Mouse (Mus musculus) effector memory CD4-positive, alpha-beta T cell, adult 7 months (primary cell): ENCODE data around the gene Gm40460. TPM values are rescaled to one million over a fixed set of nuclear protein-coding genes. Genes with fewer than 3 reads are reported as not detected.

Source experiments
- polyA plus RNA-seq: library from polyadenylated mRNA; unstranded; fragments of 100-300 nt; shearing (Covaris generic); gene quantifications from one replicate; pipeline ENCODE4 v1.2.1, GENCODE M21; 2017

The Gm40460 gene
- polyA plus RNA-seq = not detected

DNA sequence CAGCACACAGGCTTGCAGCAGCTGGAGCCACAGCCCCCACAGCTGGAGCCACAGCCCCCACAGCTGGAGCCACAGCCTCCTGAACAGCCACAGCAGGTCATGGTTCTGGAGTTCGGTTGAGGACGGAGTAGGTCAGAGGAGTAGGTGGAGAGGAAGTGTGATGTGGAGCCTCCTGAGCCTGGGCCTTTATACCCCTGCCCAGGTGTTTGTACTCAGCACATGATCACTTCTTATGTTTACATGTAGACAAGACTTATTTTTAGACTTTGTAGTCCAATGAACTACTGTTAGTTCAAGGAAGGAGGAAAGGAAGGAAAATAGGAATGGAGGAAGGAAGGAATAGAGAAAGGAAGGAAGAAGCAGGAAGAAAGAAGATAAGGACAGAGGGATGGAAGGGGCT, at the start of gene Gm40460:
TSS of gene Gm40460 (minus strand) at position 101 of the 400 bp plus-strand sequence.

DNA sequence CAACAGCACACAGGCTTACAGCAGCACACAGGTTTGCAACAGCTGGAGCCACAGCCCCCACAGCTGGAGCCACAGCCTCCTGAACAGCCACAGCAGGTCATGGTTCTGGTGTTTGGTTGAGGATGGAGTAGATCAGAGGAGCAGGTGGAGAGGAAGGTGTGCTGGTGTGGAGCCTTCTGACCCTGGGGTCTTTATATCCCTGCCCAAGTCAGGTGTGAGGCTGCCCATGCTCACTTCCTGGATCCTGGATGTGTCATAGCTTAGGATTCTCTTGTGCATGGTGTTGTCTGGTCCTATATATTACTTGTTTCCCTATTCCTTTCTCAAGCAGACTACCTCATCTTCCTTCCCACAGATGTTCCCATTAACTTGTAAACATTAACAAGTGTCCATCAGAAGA, 33.4 kb upstream of the Gm40460 start, which contains the start of gene Gm4559:
TSS of gene Gm4559 (minus strand) at position 101 of the 400 bp plus-strand sequence.

GRCm38 (mm10) chr7:142258254-142258653, 17.4 kb upstream of the Gm40460 start, which contains the start of gene Gm2431:
Gene Gm2431, minus strand, starts transcription at chr7:142258354.

DNA sequence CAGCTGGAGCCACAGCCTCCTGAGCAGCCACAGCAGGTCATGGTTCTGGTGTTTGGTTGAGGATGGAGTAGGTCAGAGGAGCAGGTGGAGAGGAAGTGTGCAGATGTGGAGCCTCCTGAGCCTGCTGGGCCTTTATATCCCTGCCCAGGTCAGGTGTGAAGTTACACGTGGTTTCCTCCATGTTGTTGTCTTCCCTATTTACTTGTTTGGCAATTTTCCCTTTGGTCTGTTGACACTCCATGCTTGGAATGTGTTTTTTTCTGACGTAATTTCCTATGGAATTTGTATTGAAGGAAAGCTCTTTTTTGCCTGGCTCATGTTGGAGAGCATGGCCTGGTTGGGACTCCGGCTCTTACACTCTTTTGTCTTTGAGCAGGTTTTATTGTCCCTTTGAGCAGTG, 11.0 kb downstream of the Gm40460 start, which contains the start of gene Krtap5-5:
TSS of gene Krtap5-5 (minus strand) at position 101 of the 400 bp plus-strand sequence.

DNA sequence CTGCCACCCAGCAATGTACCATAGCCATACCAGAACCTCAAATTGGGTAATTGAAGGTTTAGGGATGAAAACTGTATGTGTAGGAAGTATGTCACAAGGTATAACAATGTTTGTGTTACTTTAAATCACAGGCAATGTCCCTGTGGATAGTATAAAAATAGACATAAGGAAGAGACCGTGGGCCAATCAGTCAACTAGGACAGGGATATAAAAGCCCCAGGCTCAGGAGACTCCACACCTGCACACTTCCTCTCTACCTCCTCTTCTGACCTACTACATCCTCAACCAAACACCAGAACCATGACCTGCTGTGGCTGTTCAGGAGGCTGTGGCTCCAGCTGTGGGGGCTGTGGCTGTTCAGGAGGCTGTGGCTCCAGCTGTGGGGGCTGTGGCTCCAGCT, 29.3 kb downstream of the Gm40460 start, which contains the start of gene Gm7579:
TSS of gene Gm7579 (plus strand) at position 301 of the 400 bp plus-strand sequence.

DNA sequence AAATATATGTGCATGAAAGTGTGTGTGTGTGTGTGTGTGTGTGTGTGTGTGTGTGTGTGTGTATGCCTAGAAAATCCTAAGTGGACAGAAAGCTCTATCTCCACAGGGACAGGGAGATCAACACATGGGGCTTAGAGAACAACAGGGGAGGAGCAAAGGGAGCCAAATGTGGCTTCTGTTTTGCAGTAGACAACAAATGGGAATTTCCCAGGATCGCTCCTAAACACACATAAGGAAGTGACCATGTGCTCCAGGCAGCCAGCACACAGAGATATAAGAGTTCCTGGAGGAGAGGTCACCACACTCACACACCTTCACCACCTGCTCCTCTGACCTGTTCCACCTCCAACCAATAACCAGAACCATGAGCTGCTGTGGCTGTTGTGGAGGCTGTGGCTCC, 39.8 kb downstream of the Gm40460 start, which contains the start of gene Krtap5-3:
TSS of gene Krtap5-3 (plus strand) at position 301 of the 400 bp plus-strand sequence.

Other genes starting within 250 kb of the Gm40460 start
- gene Mob2, start 180.0 kb downstream of the Gm40460 start, polyA plus RNA-seq = 132 TPM
- gene Dusp8, start 145.2 kb downstream of the Gm40460 start, polyA plus RNA-seq = 32.7 TPM
- gene Gm45618, start 120.3 kb downstream of the Gm40460 start, polyA plus RNA-seq = 1.2 TPM
- gene Gm39115, start 105.0 kb downstream of the Gm40460 start, polyA plus RNA-seq = not detected
- gene Gm45337, start 96.5 kb downstream of the Gm40460 start, polyA plus RNA-seq = not detected
- gene Gm29735, start 84.0 kb downstream of the Gm40460 start, polyA plus RNA-seq = not detected
- gene Gm4553, start 75.3 kb downstream of the Gm40460 start, polyA plus RNA-seq = not detected
- not detected for gene Krtap5-2, start 65.1 kb downstream of the Gm40460 start, polyA plus RNA-seq
- gene Gm10153, start 50.7 kb downstream of the Gm40460 start, polyA plus RNA-seq = not detected
- not detected for gene Krtap5-3, start 39.7 kb downstream of the Gm40460 start, polyA plus RNA-seq
- gene Gm7579, start 29.2 kb downstream of the Gm40460 start, polyA plus RNA-seq = not detected
- not detected for gene Krtap5-5, start 11.1 kb downstream of the Gm40460 start, polyA plus RNA-seq
- not detected for gene Gm2431, start 17.3 kb upstream of the Gm40460 start, polyA plus RNA-seq
- not detected for gene Gm4559, start 33.3 kb upstream of the Gm40460 start, polyA plus RNA-seq
- gene Krtap5-1, start 56.0 kb upstream of the Gm40460 start, polyA plus RNA-seq = not detected
- not detected for gene Krtap5-4, start 62.5 kb upstream of the Gm40460 start, polyA plus RNA-seq
- 44.4 TPM for gene Ifitm10, start 132.7 kb upstream of the Gm40460 start, polyA plus RNA-seq
- gene Gm49369, start 141.6 kb upstream of the Gm40460 start, polyA plus RNA-seq = 28.2 TPM
- 419 TPM for gene Ctsd, start 147.0 kb upstream of the Gm40460 start, polyA plus RNA-seq
- gene Syt8, start 193.8 kb upstream of the Gm40460 start, polyA plus RNA-seq = not detected
- not detected for gene Tnni2, start 200.7 kb upstream of the Gm40460 start, polyA plus RNA-seq
- gene Lsp1, start 219.7 kb upstream of the Gm40460 start, polyA plus RNA-seq = 1,101 TPM